Mouse (Mus musculus) hindbrain, embryonic 10.5 days (tissue): ENCODE measurements around the gene Anks1. TPM values are rescaled to one million over a fixed set of nuclear protein-coding genes. Genes with fewer than 3 reads are reported as not detected.

Experiments
- DNase-seq: peaks from one replicate; pipeline ENCODE4 v3.0.0-alpha.2; 2017; ENCODE audit warnings: low spot score
- H3K27ac ChIP-seq: fragments of 300-500 bp; sonication (generic); 2 replicates; pipeline ENCODE4 v1.5.1; 2016; ENCODE audit warnings: mild to moderate bottlenecking, moderate library complexity
- H3K27me3 ChIP-seq: fragments of 300-500 bp; sonication (generic); 2 replicates; pipeline ENCODE4 v1.6.1; 2016; ENCODE audit warnings: mild to moderate bottlenecking; ENCODE audit not compliant: poor library complexity, insufficient read depth, severe bottlenecking
- H3K36me3 ChIP-seq: fragments of 300-500 bp; sonication (generic); 2 replicates; pipeline ENCODE4 v1.6.1; 2016; ENCODE audit warnings: mild to moderate bottlenecking, moderate library complexity
- H3K4me1 ChIP-seq: fragments of 300-500 bp; sonication (generic); replicated peaks from 2 replicates; pipeline ENCODE4 v1.6.1; 2016; ENCODE audit warnings: mild to moderate bottlenecking
- H3K4me3 ChIP-seq: fragments of 300-500 bp; sonication (generic); 2 replicates; pipeline ENCODE4 v1.5.1; 2016; ENCODE audit warnings: mild to moderate bottlenecking, moderate library complexity
- H3K9me3 ChIP-seq: fragments of 300-500 bp; sonication (generic); 2 replicates; pipeline ENCODE4 v1.6.1; 2016; ENCODE audit warnings: mild to moderate bottlenecking, moderate library complexity
- WGBS: fragments of 180-500 bp; shearing (Covaris S2); methylation state at CpG from one replicate; pipeline ENCODE4 v1.1.7; 2016; 5-methylcytosine and 5-hydroxymethylcytosine counted together
- polyA plus RNA-seq: library from polyadenylated mRNA; unstranded; fragments of >200 nt; fragmentation: Nextera tagmentation; extraction: Ambion mirVana; gene quantifications from 2 replicates; pipeline ENCODE4 v1.2.1, GENCODE M21; 2016

Anks1 gene
- polyA plus RNA-seq, 1 experiment from 2014 or later, result 62.0 TPM

DNA sequence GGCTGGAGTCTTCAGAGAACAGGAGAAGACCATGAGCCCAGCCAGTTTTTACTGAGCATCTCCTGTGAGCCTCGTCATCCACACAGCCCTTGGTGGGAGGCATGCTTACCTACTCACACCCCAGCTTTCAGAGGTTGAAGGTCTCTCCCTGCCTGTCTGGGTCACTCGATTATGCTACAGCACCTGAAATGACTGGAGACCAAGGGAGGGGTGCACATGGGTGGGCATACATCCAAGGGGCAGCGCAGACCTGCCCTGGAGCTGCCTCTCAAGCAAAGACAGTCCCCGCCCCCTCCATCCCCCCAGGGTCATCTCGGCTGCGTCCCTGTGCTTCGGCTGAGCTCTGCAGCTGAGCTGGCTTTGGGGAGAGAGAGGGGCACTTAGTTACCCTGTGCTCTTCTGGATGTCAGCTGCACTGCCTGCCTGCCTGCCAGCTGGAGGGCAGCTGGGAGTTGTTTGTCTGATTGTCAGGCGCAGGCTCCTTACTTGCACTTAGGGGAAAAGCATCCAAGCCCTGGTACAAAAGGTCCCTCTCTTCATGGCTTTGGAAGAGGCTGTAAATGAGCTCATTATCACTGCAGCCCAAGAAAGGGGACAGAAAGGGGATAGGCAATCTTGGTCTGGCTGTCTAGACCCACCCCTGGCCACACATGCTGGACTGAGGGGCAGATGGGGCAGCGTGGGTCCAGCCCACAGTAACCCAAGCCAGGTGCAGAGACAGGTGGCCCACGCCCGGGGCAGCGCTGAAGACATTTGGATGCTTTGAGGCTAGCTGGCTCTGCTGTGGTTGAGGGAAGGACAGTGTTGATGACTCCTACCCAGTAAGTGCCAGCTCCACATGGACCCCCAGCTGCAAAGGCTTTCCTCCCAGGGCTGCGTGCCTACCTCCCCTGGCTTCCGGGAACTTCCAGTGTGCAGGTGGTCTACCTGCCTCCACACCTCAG lies 128.0 kb downstream of the Anks1 start:
- no peaks in the 10 kb centered on the region for H3K9me3 ChIP-seq
- peaks cover 71% of the 10 kb centered on the region for H3K4me1 ChIP-seq
- peak; percentile 45 for DNase-seq
- 66% methylated on average over 14 of the region's 14 CpGs for WGBS
- no peak overlapping the region for H3K4me3 ChIP-seq
- H3K27ac ChIP-seq, result peak overlapping the region; percentile 81
- H3K27me3 ChIP-seq, result no peaks in the 10 kb centered on the region
- H3K36me3 ChIP-seq, result peaks cover 25% of the 10 kb centered on the region

DNA sequence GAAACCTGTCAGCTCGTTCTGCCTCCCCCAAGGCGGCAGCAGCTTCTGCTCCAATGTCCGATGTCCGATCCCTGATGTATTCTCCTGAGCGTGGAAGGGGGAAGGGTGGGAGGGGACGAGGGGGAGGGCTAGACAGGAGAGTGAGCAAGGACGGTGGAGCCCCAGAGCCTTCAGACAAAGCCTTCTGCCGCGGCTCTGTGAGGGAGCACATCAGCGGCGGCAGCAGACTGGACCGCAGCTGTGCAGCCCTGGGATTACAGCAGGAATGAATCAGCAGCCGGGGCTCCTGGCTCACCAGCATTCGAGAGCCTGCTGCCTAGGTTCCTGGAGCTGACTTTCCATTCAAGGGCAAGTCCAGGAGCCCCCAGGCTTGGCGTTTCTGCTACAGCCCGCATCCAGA lies 131.5 kb downstream of the Anks1 start:
- no peaks in the 10 kb centered on the region for H3K9me3 ChIP-seq
- WGBS, result 22% methylated on average over 16 of the region's 16 CpGs
- H3K4me1 ChIP-seq, result peaks cover 68% of the 10 kb centered on the region
- peak; percentile 79 for DNase-seq
- H3K36me3 ChIP-seq, result peaks cover 47% of the 10 kb centered on the region
- H3K27me3 ChIP-seq, result no peaks in the 10 kb centered on the region
- H3K4me3 ChIP-seq, result peak overlapping the region; percentile 39
- peak overlapping the region; percentile 85 for H3K27ac ChIP-seq

GRCm38 (mm10) chr17:28041298-28041697 lies 132.2 kb downstream of the Anks1 start:
- H3K9me3 ChIP-seq, result no peaks in the 10 kb centered on the region
- H3K4me1 ChIP-seq, result peaks cover 64% of the 10 kb centered on the region
- H3K4me3 ChIP-seq, result peak overlapping the region; percentile 39
- H3K27me3 ChIP-seq, result no peaks in the 10 kb centered on the region
- DNase-seq, result no peak
- 56% methylated on average over 13 of the region's 13 CpGs for WGBS
- H3K27ac ChIP-seq, result peak overlapping the region; percentile 85
- H3K36me3 ChIP-seq, result peaks cover 45% of the 10 kb centered on the region

- H3K36me3 ChIP-seq, result peaks cover 45% of the 10 kb centered on the region
- peaks cover 55% of the 10 kb centered on the region for H3K4me1 ChIP-seq
- WGBS, result 66% methylated on average over 23 of the region's 23 CpGs
- H3K27me3 ChIP-seq, result no peaks in the 10 kb centered on the region
- no peak for DNase-seq
- peak overlapping the region; percentile 39; the same call in 1 of the 2 replicates for H3K4me3 ChIP-seq
- H3K27ac ChIP-seq, result peak overlapping the region; percentile 85
- no peaks in the 10 kb centered on the region for H3K9me3 ChIP-seq
Observed at GRCm38 (mm10) chr17:28042299-28042771, 133.2 kb downstream of the Anks1 start.

DNA sequence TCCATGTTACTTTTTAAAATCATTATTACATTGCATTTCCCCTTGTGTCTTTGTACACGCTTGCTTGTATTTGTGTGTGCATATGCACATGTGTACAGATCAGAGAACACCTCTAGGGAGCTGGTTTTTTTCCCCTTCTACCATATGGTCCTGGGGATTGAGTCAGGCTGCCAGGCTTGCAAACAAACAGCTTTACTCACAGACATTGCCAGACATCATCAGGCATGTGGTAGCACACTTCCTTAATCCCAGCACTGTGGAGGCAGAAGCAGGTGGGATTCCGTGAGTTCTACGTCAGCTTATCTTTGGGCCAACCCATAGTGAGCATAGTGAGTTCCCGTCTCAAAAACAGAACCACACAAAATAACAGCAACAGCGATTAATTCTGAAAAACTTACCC lies 137.9 kb downstream of the Anks1 start:
- peaks cover 34% of the 10 kb centered on the region for H3K4me1 ChIP-seq
- no peak overlapping the region for H3K27ac ChIP-seq
- H3K9me3 ChIP-seq, result no peaks in the 10 kb centered on the region
- 94% methylated on average over 5 of the region's 5 CpGs for WGBS
- no peak for DNase-seq
- no peaks in the 10 kb centered on the region for H3K27me3 ChIP-seq
- H3K4me3 ChIP-seq, result no peak overlapping the region
- H3K36me3 ChIP-seq, result peaks cover 63% of the 10 kb centered on the region

GRCm38 (mm10) chr17:28047520-28047919 lies 138.4 kb downstream of the Anks1 start:
- Histone ChIP-seq H3K27me3 (no peaks in the 10 kb centered on the region), H3K27ac (0 out of 2 replicates have a peak overlapping the region, but pooled peaks have one; percentile 19), H3K4me3 (no peak overlapping the region), H3K9me3 (no peaks in the 10 kb centered on the region), H3K4me1 (peaks cover 29% of the 10 kb centered on the region), H3K36me3 (peaks cover 65% of the 10 kb centered on the region)
- no peak for DNase-seq
- 82% methylated on average over 5 of the region's 5 CpGs for WGBS

DNA sequence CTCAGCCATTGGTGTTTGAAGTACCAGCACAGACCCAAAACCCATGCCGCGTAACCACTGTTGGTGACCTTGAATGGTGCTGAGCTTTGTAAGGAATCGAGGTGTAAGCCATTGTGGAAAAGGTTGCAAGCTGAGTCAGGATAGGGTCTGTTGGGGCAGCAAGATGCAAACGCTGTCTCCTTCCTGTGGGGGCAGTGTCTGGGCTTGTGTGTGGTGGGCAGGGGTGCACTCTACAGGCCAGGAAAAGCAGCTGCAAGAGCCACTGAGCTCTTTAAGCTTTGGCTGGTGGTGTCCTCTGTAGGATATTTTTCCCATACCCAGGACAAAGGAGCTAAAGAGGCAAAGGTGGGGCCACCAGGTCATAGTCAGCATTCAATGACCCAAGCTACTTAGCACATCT lies 139.3 kb downstream of the Anks1 start:
- WGBS, result 45% methylated on average over 4 of the region's 4 CpGs
- Histone ChIP-seq H3K4me3 (no peak overlapping the region), H3K4me1 (peaks cover 23% of the 10 kb centered on the region), H3K36me3 (peaks cover 65% of the 10 kb centered on the region), H3K9me3 (no peaks in the 10 kb centered on the region), H3K27me3 (no peaks in the 10 kb centered on the region), H3K27ac (0 out of 2 replicates have a peak overlapping the region, but pooled peaks have one; percentile 3)
- peak; percentile 59 for DNase-seq

DNA sequence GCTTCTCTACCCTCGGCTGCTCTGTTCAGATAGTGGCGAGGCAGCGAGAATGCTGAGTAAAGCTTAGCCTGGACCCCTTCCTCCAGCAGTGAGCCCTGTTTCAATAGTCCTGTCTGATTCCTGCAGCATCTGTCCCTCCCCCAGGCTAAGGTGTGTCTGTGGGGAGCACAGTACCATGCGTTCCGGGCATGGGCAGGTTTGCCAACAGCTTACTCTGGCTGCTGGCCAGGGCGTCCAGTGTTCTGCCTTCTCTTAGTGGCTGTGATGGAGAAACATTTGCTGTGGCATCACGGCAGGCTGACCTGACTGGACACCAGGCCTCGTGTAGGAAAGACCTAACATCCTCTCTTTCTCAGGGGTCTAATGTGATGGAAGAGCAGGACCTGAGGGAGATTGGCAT lies 141.1 kb downstream of the Anks1 start:
- H3K4me3 ChIP-seq, result no peak overlapping the region
- 88% methylated on average over 8 of the region's 8 CpGs for WGBS
- no peaks in the 10 kb centered on the region for H3K27me3 ChIP-seq
- H3K4me1 ChIP-seq, result peaks cover 20% of the 10 kb centered on the region
- peaks cover 73% of the 10 kb centered on the region for H3K36me3 ChIP-seq
- DNase-seq, result no peak
- 0 out of 2 replicates have a peak overlapping the region, but pooled peaks have one; percentile 12 for H3K27ac ChIP-seq
- no peaks in the 10 kb centered on the region for H3K9me3 ChIP-seq

DNA sequence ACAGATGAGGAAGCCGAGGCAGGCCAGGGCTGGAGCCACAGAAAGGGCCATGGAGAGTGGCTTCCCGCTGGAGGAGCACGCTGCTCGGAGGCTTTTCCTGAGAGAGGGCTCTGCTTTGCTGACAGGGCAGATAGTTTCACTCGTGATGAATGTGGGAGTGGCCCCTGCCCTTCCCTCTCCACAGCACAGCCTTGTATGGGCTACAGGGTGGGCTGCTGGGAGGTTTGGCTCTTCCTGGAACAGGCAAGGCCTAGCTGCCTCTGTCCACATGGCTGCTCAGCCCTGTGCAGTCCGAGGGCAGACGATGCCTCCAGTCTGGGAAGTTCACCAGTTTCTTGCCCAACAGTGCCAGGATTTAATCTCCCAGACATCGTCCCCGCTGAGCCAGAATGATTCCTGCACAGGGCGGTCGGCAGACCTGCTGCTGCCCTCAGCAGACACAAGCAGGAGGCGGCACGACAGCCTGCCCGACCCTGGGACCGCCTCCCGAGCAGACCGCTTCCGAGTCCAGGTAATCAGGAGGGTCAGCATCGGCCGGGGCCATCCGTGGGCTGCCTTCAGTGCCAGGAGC lies 143.3 kb downstream of the Anks1 start:
- Histone ChIP-seq H3K27ac (peak overlapping the region; percentile 29), H3K36me3 (peaks cover 82% of the 10 kb centered on the region), H3K4me3 (no peak overlapping the region), H3K4me1 (peaks cover 20% of the 10 kb centered on the region), H3K27me3 (no peaks in the 10 kb centered on the region), H3K9me3 (no peaks in the 10 kb centered on the region)
- no peak for DNase-seq
- 83% methylated on average over 21 of the region's 21 CpGs for WGBS

GRCm38 (mm10) chr17:28058346-28058745 lies 149.2 kb downstream of the Anks1 start:
- 88% methylated on average over 13 of the region's 13 CpGs for WGBS
- H3K27ac ChIP-seq, result no peak overlapping the region

GRCm38 (mm10) chr17:28060681-28061080 lies 151.6 kb downstream of the Anks1 start:
- H3K27ac ChIP-seq, result peak overlapping the region; percentile 19; the same call in 1 of the 2 replicates
- no peaks in the 10 kb centered on the region for H3K9me3 ChIP-seq
- peaks cover 24% of the 10 kb centered on the region; the same call in 1 of the 2 replicates for H3K4me1 ChIP-seq
- 82% methylated on average over 11 of the region's 11 CpGs for WGBS
- no peak overlapping the region for H3K4me3 ChIP-seq
- DNase-seq, result no peak
- peaks cover 51% of the 10 kb centered on the region for H3K36me3 ChIP-seq
- H3K27me3 ChIP-seq, result no peaks in the 10 kb centered on the region

More at GRCm38 (mm10) chr17:28058346-28058745, 149.2 kb downstream of the Anks1 start:
- peaks cover 72% of the 10 kb centered on the region for H3K36me3 ChIP-seq
- no peak overlapping the region for H3K4me3 ChIP-seq
- H3K4me1 ChIP-seq, result peaks cover 21% of the 10 kb centered on the region; the same call in 1 of the 2 replicates
- no peaks in the 10 kb centered on the region for H3K9me3 ChIP-seq
- no peaks in the 10 kb centered on the region for H3K27me3 ChIP-seq
- DNase-seq, result no peak

DNA sequence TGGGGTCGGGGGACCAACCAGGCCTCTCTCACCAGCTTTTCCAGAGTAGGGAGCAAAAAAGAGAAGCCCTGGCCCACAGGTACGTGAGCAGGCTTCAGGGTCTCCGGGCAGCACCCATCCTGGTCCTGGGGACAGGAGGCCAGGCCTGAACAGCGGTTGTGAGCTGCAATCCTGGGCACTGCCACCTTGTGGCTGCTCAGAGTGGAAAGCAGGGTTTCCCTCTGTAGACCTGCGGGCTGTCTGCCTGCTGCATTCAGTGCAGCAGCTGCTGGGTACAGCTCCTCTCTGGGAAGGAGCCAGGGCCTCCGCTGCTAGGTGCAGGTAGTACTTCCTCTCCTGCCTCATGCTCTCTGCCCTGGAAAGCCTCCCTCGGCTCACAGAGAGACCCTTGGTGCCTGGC lies 152.4 kb downstream of the Anks1 start:
- no peak for DNase-seq
- no peaks in the 10 kb centered on the region for H3K9me3 ChIP-seq
- H3K27ac ChIP-seq, result peak overlapping the region; percentile 19; the same call in 1 of the 2 replicates
- 55% methylated on average over 7 of the region's 7 CpGs for WGBS
- peaks cover 45% of the 10 kb centered on the region for H3K36me3 ChIP-seq
- no peaks in the 10 kb centered on the region for H3K27me3 ChIP-seq
- peaks cover 27% of the 10 kb centered on the region for H3K4me1 ChIP-seq
- no peak overlapping the region for H3K4me3 ChIP-seq

DNA sequence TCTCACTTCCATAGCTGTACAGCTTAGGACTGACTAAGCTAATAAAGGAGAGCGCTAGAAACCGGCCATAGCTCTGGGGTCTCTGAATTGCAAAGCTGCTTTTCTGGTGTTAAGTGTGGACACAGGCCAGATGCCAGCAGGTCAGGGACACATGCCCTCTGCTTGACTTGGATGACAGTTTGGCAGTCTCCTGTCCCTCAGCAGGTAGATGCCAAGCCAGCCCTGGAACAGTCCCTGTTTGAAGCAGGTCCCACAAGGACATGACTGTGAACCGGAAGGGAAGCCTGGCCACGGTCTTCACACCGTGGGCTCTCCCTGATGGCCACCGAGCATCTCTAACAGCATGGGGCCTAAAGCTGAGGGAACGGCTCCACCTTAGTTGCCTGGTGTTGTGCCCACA lies 153.6 kb downstream of the Anks1 start:
- Histone ChIP-seq H3K27me3 (no peaks in the 10 kb centered on the region), H3K36me3 (peaks cover 35% of the 10 kb centered on the region), H3K9me3 (no peaks in the 10 kb centered on the region), H3K27ac (peak overlapping the region; percentile 50; the same call in 1 of the 2 replicates), H3K4me3 (no peak overlapping the region), H3K4me1 (peaks cover 30% of the 10 kb centered on the region)
- DNase-seq, result no peak
- 86% methylated on average over 7 of the region's 7 CpGs for WGBS
